ENCODE assay signal across 10 mouse cellular contexts in the genomic region with DNA sequence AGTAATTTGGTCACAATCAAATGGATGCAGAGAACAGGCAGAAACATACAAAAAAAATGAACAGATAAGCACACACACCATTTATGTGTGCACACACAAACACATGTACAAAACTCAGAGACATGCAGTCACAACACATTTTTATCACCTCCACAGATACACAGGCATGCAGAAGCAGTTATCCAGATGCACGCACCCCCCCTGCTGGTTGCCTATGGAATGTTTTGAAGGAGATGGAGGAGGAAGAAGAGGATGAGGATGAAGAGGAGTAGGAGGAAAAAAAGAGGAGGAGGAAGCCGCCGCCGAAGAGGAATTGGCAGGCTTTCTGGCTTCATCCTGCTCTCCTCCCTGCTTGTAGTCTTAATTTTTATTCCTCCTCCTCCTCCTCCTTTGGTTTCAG. TPM values are rescaled to one million over a fixed set of nuclear protein-coding genes. Genes with fewer than 3 reads are reported as not detected.
A peak's percentile ranks its signal among the peaks of the same experiment; 100 is the strongest.
DNase-seq lines count a peak whose midpoint lies in the region; ATAC-seq and TF ChIP-seq lines count a peak whose summit lies in the region.
"Had no signal": no experiment of that assay in that cellular context is flagged by ENCODE, and none has a peak within 500 bp of the region (broad histone marks: within the 10 kb centered on the region; RNA-seq: fewer than 3 reads in every experiment).

No protein-coding gene starts in this region.

- TF ChIP-seq EP300 in CH12.LX (IDR thresholded peaks at IDR 0.05; ENCODE audit: low read length) = no peak

- H3K9me3 ChIP-seq in kidney, embryonic 16.5 days (ENCODE audit: low read length) = no peaks in the 10 kb centered on the region
- H3K9me3 ChIP-seq in CH12.LX (replicated peaks; ENCODE audit: low read length) = no peaks in the 10 kb centered on the region
- H3K9me3 ChIP-seq in liver, embryonic 13.5 days (replicated peaks) = no peaks in the 10 kb centered on the region
- H3K9me3 ChIP-seq: lung, embryonic 15.5 days; neural tube, embryonic 15.5 days had no signal

- no peak overlapping the region for H3K27ac ChIP-seq in kidney, embryonic 16.5 days (ENCODE audit: low read length)
- H3K27ac ChIP-seq in CH12.LX (ENCODE audit: insufficient read depth, low read depth) = no peak overlapping the region
- no peak overlapping the region for H3K27ac ChIP-seq in liver, embryonic 13.5 days
- H3K27ac ChIP-seq: lung, embryonic 15.5 days; neural tube, embryonic 15.5 days had no signal

- no peaks in the 10 kb centered on the region for H3K36me3 ChIP-seq in kidney, embryonic 16.5 days (ENCODE audit: insufficient read depth, low read length)
- H3K36me3 ChIP-seq in CH12.LX (replicated peaks in 1 of 2; ENCODE audit: control insufficient read depth in 1 of 2, insufficient read depth in 1 of 2, low read length in 1 of 2) = no peaks in the 10 kb centered on the region
- no peaks in the 10 kb centered on the region for H3K36me3 ChIP-seq in liver, embryonic 13.5 days
- H3K36me3 ChIP-seq: lung, embryonic 15.5 days; neural tube, embryonic 15.5 days had no signal

- WGBS in kidney, embryonic 16.5 days = 47% methylated on average over 4 of the region's 4 CpGs
- 51% methylated on average over 4 of the region's 4 CpGs for WGBS in liver, embryonic 13.5 days (ENCODE audit: insufficient replicate concordance)

- no peaks in the 10 kb centered on the region for H3K79me2 ChIP-seq in CH12.LX (replicated peaks; ENCODE audit: control insufficient read depth, extremely low read depth, insufficient read depth, poor library complexity, severe bottlenecking)

- dilution Hi-C loops in CH12.LX (cut with MboI; ENCODE audit: extremely low pct_ligation_motif_present, extremely low pct_unique_long_range_greater_than_20kb, low sequenced_read_pairs) = no loop called here

- peak; percentile 19 to 58; a peak in 2 of 4 replicates for TF ChIP-seq CTCF in CH12.LX (conservative IDR thresholded peaks at IDR 0.05 in 1 of 2, IDR thresholded peaks at IDR 0.05 in 1 of 2; ENCODE audit: low read depth in 2 of 2, low read length in 2 of 2)

- no peaks in the 10 kb centered on the region for H3K27me3 ChIP-seq in kidney, embryonic 16.5 days (ENCODE audit: insufficient read depth, low read length)
- peaks cover 22% of the 10 kb centered on the region for H3K27me3 ChIP-seq in CH12.LX (replicated peaks)
- H3K27me3 ChIP-seq in liver, embryonic 13.5 days = no peaks in the 10 kb centered on the region
- H3K27me3 ChIP-seq: lung, embryonic 15.5 days; neural tube, embryonic 15.5 days had no signal

- H3K4me3 ChIP-seq in kidney, embryonic 16.5 days (ENCODE audit: low read length) = no peak overlapping the region
- no peak overlapping the region for H3K4me3 ChIP-seq in CH12.LX (replicated peaks in 1 of 3; ENCODE audit: low read depth in 2 of 3, low read length in 2 of 3, poor library complexity in 1 of 3)
- H3K4me3 ChIP-seq in liver, embryonic 13.5 days (replicated peaks) = no peak overlapping the region
- H3K4me3 ChIP-seq: lung, embryonic 15.5 days; neural tube, embryonic 15.5 days had no signal

- H3K9ac ChIP-seq in kidney, embryonic 16.5 days (replicated peaks; ENCODE audit: low read length) = no peak overlapping the region
- H3K9ac ChIP-seq in CH12.LX (ENCODE audit: insufficient read depth, low read depth) = no peak overlapping the region
- H3K9ac ChIP-seq in liver, embryonic 13.5 days = no peak overlapping the region
- H3K9ac ChIP-seq: lung, embryonic 15.5 days; neural tube, embryonic 15.5 days had no signal

- TF ChIP-seq POLR2A in CH12.LX (IDR thresholded peaks at IDR 0.05; ENCODE audit: low read depth, low read length) = no peak

- no peak for ATAC-seq in kidney, embryonic 16.5 days (ENCODE audit: low FRiP score, low TSS enrichment)
- no peak for ATAC-seq in liver, embryonic 13.5 days (ENCODE audit: low read depth)

- no peaks in the 10 kb centered on the region for H3K4me1 ChIP-seq in kidney, embryonic 16.5 days (ENCODE audit: insufficient read depth, low read length)
- peaks cover 4 to 16% of the 10 kb centered on the region in 2 experiments for H3K4me1 ChIP-seq in CH12.LX (ENCODE audit: control insufficient read depth in 1 of 2, insufficient read depth in 2 of 2)
- H3K4me1 ChIP-seq in liver, embryonic 13.5 days (replicated peaks) = peaks cover 9% of the 10 kb centered on the region; the same call in 1 of the 2 replicates
- H3K4me1 ChIP-seq: lung, embryonic 15.5 days; neural tube, embryonic 15.5 days had no signal

- in situ Hi-C loops in CH12.LX (cut with MboI; ENCODE audit: low pct_ligation_motif_present, low pct_unique_long_range_greater_than_20kb, low sequenced_read_pairs) = loop anchor here (25.0 kb wide), 2 partner anchors 432 to 657 kb away; partner anchors contain the start of gene Cd209g

- no peak overlapping the region for H3K4me2 ChIP-seq in kidney, embryonic 16.5 days (replicated peaks; ENCODE audit: low read depth, low read length)
- H3K4me2 ChIP-seq in CH12.LX (ENCODE audit: insufficient read depth, low read depth, poor library complexity, severe bottlenecking) = no peak overlapping the region
- no peak overlapping the region for H3K4me2 ChIP-seq in liver, embryonic 13.5 days
- H3K4me2 ChIP-seq: lung, embryonic 15.5 days; neural tube, embryonic 15.5 days had no signal

- TF ChIP-seq RAD21 in CH12.LX (IDR thresholded peaks at IDR 0.05; ENCODE audit: low read depth, low read length) = peak; percentile 45

- peak; percentile 16 to 30 for DNase-seq in cerebellum, adult 18-20 months
- DNase-seq in cerebellum, adult 8-10 months = no peak
- peak; percentile 18 to 23 for DNase-seq in kidney, postnatal 4 days
- DNase-seq in CH12.LX (ENCODE audit: extremely low read depth) = peak; percentile 22
- DNase-seq in liver, embryonic 13.5 days = peak; percentile 27
- DNase-seq in B cell, adult 2 months = no peak
- no peak for DNase-seq in urinary bladder, adult 18-20 months (ENCODE audit: low spot score in 2 of 2)

TF ChIP-seq in CH12.LX, 34 proteins besides CTCF, POLR2A, EP300 and RAD21:
- TF ChIP-seq MAX (IDR thresholded peaks at IDR 0.05; ENCODE audit: low read length) (no peak), TCF12 (IDR thresholded peaks at IDR 0.05; ENCODE audit: low read depth, low read length) (no peak), SMC3 (IDR thresholded peaks at IDR 0.05; ENCODE audit: low read depth, low read length) (0 out of 2 replicates have a peak, but pooled peaks have one; percentile 23), MEF2A (IDR thresholded peaks at IDR 0.05; ENCODE audit: borderline replicate concordance, low read depth, low read length) (no peak)

RNA-seq across cellular contexts. Expression of gene Fcer2a, which starts 11.7 kb away (rescaled TPM):
- 0.22 TPM in 1 of 2 replicates, not detected in the other for polyA plus RNA-seq in kidney, embryonic 16.5 days (2015; fragmentation: Nextera tagmentation; extraction: Ambion mirVana)
- total RNA-seq in CH12.LX (2012; rRNA removed) (0.71 and 1.5 TPM in 2 replicates), CH12.LX (2014; rRNA removed) (2.9 and 3.7 TPM in 2 replicates)
- 13.7 and 15.6 TPM in 2 replicates for polyA plus RNA-seq in CH12.LX (2012; ENCODE audit: insufficient read length, low read depth)
- 0.06 TPM in 1 of 2 replicates, not detected in the other for polyA plus RNA-seq in liver, embryonic 13.5 days (2015; fragmentation: Nextera tagmentation; extraction: Ambion mirVana)
- polyA plus RNA-seq: lung, embryonic 15.5 days had no signal

RNA-seq across cellular contexts. Expression of gene Clec4g, which starts 14.7 kb away (rescaled TPM):
- 0.41 and 0.45 TPM in 2 replicates for polyA plus RNA-seq in kidney, embryonic 16.5 days (2015; fragmentation: Nextera tagmentation; extraction: Ambion mirVana)
- total RNA-seq in CH12.LX (2012; rRNA removed) (not detected in 2 replicates), CH12.LX (2014; rRNA removed) (not detected in 2 replicates)
- not detected in 2 replicates for polyA plus RNA-seq in CH12.LX (2012; ENCODE audit: insufficient read length, low read depth)
- polyA plus RNA-seq in liver, embryonic 13.5 days (2015; fragmentation: Nextera tagmentation; extraction: Ambion mirVana) = 2.4 and 3.2 TPM in 2 replicates
- polyA plus RNA-seq: neural tube, embryonic 15.5 days had no signal

RNA-seq across cellular contexts. Expression of gene Trappc5, which starts 29.6 kb away (rescaled TPM):
- polyA plus RNA-seq in kidney, embryonic 16.5 days (2015; fragmentation: Nextera tagmentation; extraction: Ambion mirVana) = 42.1 and 44.7 TPM in 2 replicates
- 21.5 and 22.2 TPM in 2 replicates for total RNA-seq in CH12.LX (2012; rRNA removed)
- total RNA-seq in CH12.LX (2014; rRNA removed) = 26.8 and 27.4 TPM in 2 replicates
- 22.4 and 24.4 TPM in 2 replicates for polyA plus RNA-seq in CH12.LX (2012; ENCODE audit: insufficient read length, low read depth)
- 18.6 and 18.7 TPM in 2 replicates for polyA plus RNA-seq in liver, embryonic 13.5 days (2015; fragmentation: Nextera tagmentation; extraction: Ambion mirVana)

RNA-seq across cellular contexts. Expression of gene Fcor, which starts 33.5 kb away (rescaled TPM):
- 13.2 and 14.8 TPM in 2 replicates for polyA plus RNA-seq in kidney, embryonic 16.5 days (2015; fragmentation: Nextera tagmentation; extraction: Ambion mirVana)
- total RNA-seq in CH12.LX (2012; rRNA removed) (not detected in 2 replicates), CH12.LX (2014; rRNA removed) (not detected in 2 replicates)
- polyA plus RNA-seq in CH12.LX (2012; ENCODE audit: insufficient read length, low read depth) = 0.63 and 0.67 TPM in 2 replicates
- 2.9 and 3.5 TPM in 2 replicates for polyA plus RNA-seq in liver, embryonic 13.5 days (2015; fragmentation: Nextera tagmentation; extraction: Ambion mirVana)

RNA-seq across cellular contexts. Expression of gene Mcemp1, which starts 40.2 kb away (rescaled TPM):
- polyA plus RNA-seq in kidney, embryonic 16.5 days (2015; fragmentation: Nextera tagmentation; extraction: Ambion mirVana) = 0.20 and 0.50 TPM in 2 replicates
- total RNA-seq in CH12.LX (2012; rRNA removed) (0.17 TPM in 1 of 2 replicates, not detected in the other), CH12.LX (2014; rRNA removed) (0.39 and 0.66 TPM in 2 replicates)
- 0.36 and 0.55 TPM in 2 replicates for polyA plus RNA-seq in CH12.LX (2012; ENCODE audit: insufficient read length, low read depth)
- polyA plus RNA-seq in liver, embryonic 13.5 days (2015; fragmentation: Nextera tagmentation; extraction: Ambion mirVana) = 1.4 and 1.6 TPM in 2 replicates

Comparison
In these comparisons a context has a peak if more than half of its experiments do, and no peak if none do; other contexts are left out.
1. DNase-seq: peak in cerebellum, adult 18-20 months (2 of 2), kidney, postnatal 4 days (2 of 2), CH12.LX (single experiment) and liver, embryonic 13.5 days (single experiment); none in cerebellum, adult 8-10 months (single experiment), B cell, adult 2 months (0 of 2) and urinary bladder, adult 18-20 months (0 of 2).
2. RNA of gene Fcer2a, which starts 11.7 kb away (polyA plus RNA-seq): 13.7 to 15.6 TPM in CH12.LX; 0.22 TPM in kidney, embryonic 16.5 days and 0.06 TPM in liver, embryonic 13.5 days; every median in the first group is over 10 times any median in the second.